Mouse (Mus musculus) ovary, postnatal 10 days (tissue): ENCODE data around the gene Ntn4.

Experiments used
- DNase-seq: peaks from one replicate; pipeline ENCODE4 v3.0.0; 2022; ENCODE audit warnings: low spot score

Gene Ntn4

GRCm38 (mm10) chr10:93730514-93730913 lies 90.0 kb downstream of the Ntn4 start:
- no peak for DNase-seq

DNA sequence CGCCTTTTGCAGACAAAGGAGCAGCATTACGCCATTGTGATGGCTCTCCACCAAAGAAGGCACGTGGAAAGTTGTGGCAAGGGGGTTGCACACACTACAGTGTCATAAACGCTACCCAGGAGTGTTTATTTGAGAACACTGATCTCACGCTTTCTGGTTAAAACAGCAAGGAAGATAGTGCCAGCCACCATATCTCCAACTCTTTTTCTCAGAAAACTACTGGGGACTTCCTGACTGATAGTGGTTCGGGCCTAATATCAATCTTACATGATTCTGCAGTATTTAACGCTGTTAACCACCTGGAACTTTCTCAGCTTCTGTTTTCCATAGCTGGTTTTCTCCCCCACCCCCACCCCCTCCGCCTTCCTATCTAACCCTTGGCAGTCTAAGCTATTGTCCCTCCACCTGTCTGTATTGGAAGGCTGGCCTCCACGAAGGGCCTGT lies 90.8 kb downstream of the Ntn4 start:
- DNase-seq: no peak

DNA sequence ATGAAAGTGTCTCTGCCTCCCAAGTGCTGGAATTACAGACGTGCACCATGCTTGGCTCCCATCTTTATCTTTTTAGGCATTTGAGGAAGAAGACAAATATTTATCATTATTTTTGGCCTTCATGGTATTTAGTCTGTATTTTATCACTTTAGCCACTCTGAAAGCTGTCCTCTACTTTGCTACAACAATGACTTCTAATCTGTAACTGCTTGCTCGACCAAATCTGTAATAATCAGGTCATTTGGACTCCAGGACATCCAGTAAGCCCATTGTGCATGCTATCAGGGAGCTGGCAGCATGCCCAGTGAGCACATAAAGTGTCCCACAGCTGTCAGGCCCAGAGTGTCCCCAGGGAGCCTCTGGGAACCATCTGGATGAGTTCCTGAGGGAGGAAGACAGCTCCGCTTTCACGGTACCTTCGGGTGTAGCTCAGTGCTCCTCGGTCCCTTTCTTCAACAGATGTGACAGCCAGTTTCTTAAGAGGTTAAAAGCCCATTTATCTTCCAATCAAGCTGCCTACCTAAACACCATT lies 95.7 kb downstream of the Ntn4 start:
- DNase-seq: no peak

GRCm38 (mm10) chr10:93737080-93737479 lies 96.6 kb downstream of the Ntn4 start:
- DNase-seq: no peak

DNA sequence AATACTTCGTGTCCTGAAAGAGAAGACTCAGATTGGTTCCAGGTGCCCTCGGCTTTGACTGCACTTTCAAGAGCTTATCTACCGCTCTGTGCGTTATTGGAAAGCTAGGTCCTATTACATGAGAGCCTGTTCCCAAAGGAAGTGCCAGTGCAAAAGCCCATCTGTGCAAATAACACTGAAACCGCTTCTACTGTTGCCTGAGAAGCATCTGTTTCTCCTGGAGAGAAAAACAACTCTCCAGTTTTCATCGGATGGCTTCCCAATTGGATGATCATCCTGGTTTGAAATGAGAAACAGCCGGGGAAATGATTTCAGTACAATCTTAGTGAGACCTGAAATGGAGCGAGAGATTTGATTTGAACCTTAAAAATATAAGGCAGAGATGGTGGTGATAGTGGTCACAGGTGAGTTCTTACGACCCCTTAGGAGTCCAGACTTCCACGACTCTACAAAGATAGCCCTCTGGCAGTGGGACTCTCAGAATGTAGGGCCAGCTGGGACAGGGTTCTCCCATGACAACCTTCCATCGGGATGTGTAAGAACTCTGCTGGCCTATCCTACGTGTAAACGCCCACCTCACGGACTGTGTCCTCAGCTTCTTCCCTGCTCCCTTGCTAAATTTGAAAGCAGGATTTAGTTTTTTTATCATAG lies 101.1 kb downstream of the Ntn4 start:
- no peak for DNase-seq

- DNase-seq: no peak
Measured at GRCm38 (mm10) chr10:93742097-93742446, 101.6 kb downstream of the Ntn4 start.

DNA sequence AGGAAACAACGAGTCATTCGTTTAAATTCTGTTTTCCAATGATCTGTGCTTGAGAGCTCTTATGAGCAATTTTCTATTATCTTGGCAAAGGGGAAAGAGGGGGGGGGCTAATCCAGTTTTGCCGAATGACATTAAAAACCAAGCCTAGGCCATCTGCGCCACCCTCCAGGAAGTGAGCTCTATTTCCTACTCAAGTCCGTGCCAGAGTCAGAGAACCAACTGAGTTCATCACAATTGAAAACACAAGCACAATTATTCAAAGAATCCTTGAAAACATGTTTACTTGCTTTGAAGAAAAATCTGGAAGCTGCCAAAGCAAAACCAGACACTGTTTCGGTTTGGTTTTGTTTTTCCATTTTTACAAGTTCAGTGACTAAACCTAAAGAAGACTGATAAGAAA lies 102.1 kb downstream of the Ntn4 start:
- no peak for DNase-seq

- no peak for DNase-seq
Measured at GRCm38 (mm10) chr10:93749267-93750192, 109.0 kb downstream of the Ntn4 start.

- no peak for DNase-seq
Measured at GRCm38 (mm10) chr10:93751302-93751701, 110.8 kb downstream of the Ntn4 start.

DNA sequence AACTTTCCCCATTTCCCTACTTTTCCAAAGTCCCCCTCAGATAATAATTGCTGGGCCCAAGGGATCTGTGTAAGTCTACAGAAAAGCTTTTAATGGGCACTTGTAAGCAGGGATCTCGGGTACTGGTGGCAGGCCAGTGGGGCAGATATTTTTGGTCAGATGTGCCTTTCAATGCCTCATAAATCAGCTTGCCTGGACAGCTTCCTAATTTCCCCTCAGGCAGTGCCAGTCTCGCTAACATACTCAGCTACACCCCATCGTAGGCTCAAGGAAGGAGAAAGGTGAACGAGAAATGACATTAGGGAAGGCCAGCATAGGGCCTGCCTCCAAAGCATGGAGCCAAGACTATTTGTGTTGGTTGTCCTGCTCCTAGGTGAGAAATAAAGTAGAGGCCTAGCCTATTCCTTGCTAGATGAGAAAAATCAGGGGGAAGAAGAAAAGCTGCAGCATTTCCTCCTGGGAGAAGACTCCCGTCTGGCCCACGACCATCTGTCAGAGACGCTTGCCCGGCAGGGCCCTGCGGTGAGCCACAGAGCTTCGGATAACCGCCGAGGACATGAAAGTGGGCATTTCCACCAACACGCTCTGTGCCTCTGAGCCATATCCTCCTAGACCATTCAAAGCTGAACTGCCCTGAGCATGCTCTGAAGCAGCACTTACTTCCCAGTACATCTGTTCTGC lies 113.4 kb downstream of the Ntn4 start:
- DNase-seq: no peak

GRCm38 (mm10) chr10:93756211-93756610 lies 115.7 kb downstream of the Ntn4 start:
- DNase-seq: no peak

GRCm38 (mm10) chr10:93759644-93760043 lies 119.2 kb downstream of the Ntn4 start:
- no peak for DNase-seq

DNA sequence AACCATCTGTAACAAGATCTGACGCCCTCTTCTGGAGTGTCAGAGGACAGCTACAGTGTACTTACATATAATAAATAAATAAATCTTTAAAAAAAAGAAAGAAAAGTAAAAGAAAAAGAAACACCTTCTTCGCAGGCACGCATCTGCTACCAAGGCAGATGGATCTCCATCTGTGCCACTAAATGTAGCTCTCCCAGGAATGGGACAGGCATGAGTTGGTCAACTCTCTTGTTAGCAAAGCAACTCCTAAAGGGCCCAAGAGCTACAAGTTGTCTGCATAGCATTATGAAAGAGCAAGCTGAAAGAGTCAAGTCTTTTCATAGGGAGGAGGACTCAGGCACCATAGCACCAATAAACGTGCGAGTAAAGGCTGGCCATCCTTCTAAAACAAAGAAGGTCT lies 119.9 kb downstream of the Ntn4 start:
- DNase-seq: no peak

- no peak for DNase-seq
Measured at GRCm38 (mm10) chr10:93763074-93763473, 122.6 kb downstream of the Ntn4 start.

GRCm38 (mm10) chr10:93766221-93766620 lies 125.7 kb downstream of the Ntn4 start:
- DNase-seq: no peak

GRCm38 (mm10) chr10:93767245-93767644 lies 126.8 kb downstream of the Ntn4 start:
- DNase-seq: no peak

- DNase-seq: no peak
Measured at GRCm38 (mm10) chr10:93768222-93768621, 127.7 kb downstream of the Ntn4 start.

GRCm38 (mm10) chr10:93771931-93772465 lies 131.5 kb downstream of the Ntn4 start:
- no peak for DNase-seq

GRCm38 (mm10) chr10:93772492-93772891 lies 132.0 kb downstream of the Ntn4 start:
- no peak for DNase-seq

DNA sequence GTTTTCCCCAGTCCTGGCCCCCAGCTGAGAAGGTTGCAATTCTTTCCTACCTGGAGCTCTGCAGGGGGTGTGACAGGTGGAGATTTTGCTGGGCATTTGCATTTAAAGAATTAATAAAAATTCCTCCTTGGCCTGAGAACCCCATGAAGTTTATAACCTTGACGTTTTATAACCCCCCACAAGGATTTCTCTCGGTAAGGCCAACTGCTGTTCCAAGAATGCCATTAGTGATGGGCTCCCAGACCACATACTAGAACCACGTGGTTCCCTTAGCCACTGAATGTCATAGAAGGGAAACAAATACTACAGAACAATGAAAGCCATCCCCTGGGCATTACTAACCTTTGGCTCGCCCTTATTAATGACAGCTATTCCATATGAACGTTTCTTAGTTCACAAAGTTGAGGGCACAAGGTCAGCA lies 136.3 kb downstream of the Ntn4 start:
- no peak for DNase-seq

DNA sequence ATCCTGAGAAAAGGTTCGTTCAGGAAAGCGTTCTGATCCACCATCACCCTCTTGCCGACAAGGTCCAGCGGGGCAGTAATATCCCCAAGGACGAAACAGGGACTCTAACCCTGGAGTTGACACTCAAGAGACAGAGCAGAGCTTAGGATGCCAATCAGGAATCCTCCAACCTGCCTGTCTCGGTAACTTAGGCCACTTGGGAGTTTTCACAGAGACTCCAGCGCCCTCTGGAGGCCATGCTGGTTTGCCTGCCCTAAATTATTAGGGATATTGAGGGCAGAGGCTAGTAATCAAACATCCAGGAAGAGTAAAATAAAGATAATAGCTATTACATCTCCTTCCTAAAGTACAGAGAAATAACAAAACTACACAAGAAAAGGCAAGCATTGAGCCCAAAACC lies 136.9 kb downstream of the Ntn4 start:
- peak; percentile 15 for DNase-seq
